Mouse (Mus musculus): Measurements from ENCODE around the gene Vcl.

Vcl gene

DNA sequence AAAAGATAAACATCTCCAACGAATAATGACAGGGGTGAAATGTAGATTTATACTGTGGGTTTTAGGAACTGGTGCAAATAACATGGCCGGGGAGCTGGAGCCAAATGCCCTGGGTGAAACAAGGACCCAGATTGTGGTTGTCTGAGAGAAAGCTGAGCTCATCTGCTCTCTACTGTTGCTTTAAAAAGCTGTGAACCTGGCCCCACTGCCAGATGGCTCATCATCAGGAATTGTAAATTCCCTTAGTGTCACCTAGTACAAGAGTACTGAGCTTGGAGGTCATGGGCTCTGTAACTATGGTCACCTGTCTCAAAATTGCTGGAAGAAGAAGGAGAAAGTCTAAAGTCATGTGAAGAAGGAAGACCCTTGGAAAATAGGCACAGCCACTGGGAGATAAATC is 129.8 kb downstream of the Vcl start:
- in situ Hi-C loops (cut with MboI; ENCODE audit: low sequenced_read_pairs), result no loop called here

DNA sequence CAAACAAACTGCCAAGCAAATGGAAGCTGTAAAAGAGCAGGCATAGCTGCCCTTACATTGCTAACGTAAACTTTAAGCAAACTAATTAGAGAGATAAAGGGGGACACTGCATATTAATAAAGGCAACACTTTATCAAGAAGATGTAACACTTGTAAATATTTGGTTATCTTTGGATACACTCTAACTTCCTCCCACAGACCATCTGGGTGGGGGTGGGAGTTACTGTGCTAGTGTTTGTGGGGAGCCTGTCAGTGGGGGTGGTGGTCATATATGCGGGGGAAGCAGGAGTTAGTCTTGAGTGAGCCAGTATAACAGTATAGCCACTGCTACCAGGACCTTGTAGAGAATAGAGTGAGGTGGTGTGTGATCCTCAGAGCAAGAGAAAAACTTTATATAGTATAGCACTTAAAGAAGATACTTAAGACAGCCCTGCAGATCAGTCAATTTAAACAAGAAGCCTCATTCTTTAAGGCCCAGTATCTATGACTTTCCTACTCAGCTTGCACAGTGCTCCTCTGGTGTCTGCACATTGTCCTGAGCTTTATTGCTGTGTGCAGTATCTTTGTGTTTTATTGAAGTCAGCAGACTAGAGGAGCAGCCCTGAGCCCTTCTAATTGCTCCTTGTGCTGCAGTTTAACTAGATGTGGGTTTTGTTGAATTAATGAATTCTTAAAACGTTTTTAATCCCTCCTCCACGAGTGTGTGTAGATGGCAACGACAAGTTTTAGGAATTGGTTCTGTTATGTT is 133.7 kb downstream of the Vcl start:
- in situ Hi-C loops (cut with MboI; ENCODE audit: low sequenced_read_pairs), result no loop called here

DNA sequence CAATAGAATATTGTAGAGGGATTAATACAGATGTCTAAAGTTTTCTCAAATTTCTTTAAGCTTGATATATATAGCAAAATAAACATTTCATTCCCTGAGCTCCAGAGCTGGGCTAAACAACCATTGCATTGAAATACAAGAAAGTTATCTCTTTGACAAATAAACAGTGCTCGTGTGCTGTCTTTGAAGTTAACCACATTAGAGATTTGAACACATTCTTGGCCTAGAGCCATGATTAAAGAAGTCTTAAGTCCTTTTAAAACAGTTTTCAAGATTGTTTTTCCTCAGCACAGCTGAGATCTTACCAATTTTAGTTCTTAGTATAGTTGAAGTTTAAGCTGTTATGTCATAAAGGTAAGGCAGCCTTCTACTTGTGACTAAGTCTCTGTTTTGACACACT is 135.1 kb downstream of the Vcl start:
- in situ Hi-C loops (cut with MboI; ENCODE audit: low sequenced_read_pairs), result no loop called here

DNA sequence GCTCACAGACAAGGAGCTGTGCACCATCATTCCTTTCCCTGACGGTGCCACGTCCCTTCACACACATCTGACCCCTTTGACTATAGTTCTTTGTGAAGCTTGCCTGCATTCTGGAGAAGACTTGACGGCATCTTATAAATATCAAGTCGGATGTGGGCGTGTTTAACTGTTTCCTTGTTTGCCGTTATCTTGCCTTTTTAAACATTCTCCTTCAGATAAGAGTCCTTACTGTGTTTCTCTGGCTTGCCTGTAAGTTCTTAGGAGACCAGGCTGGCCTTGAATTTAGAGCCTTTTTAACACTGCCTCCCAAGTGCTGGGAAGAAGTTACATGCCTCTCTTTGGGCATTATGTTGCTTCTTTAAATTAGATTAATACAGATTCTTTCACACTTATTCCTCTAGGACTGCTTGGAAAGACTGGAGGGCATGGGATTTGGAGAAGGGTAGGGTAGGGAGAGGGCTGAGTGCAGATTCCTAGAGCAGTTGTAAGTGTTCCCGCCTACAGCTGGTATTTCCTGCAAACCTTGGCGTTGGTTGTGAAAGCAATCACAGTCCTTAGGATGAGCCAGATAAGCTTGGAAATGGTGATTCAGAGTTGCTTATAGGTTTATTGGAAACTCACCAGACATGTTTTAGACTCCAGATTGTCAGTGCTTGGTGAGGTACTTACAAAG is 136.4 kb downstream of the Vcl start:
- in situ Hi-C loops (cut with MboI; ENCODE audit: low sequenced_read_pairs), result no loop called here

DNA sequence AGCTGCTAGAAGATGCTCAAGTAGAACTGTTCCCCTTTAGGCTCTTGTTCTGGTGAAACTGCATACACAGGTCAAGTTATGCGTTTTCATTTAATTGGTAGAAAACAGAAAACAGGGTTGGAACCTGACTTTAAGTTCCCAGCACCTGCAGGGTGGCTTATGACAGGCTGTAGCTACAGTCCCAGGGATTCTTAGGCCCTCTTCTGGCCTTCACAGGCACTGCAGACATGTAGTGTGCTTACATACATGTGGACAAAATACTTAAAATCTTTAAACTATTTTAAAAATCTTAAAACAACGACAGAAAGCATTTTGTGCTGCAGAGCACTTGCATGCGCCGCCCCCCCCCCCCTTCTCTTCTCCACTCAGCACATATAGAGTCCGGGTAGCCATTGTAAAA is 140.4 kb downstream of the Vcl start:
- in situ Hi-C loops (cut with MboI; ENCODE audit: low sequenced_read_pairs), result no loop called here

DNA sequence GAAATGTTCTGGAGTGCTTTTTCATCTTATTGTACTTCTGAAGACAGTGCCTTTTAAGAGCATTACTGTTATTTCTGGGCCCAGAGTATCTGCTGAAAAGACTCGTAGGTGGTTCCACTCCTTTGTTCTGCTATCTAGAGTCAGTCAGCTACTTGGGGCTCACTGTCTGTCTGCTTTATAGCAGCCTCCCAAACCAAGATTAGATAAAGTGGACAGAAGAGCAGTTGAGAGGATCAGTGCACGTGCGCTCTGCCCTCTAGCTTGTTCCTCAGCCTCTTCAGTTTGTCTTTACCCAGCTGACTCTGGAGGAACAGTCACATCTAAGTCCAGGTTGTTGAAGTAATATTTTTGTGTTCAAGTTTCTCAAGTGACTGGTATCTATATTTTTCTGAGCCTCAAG is 144.8 kb downstream of the Vcl start:
- in situ Hi-C loops (cut with MboI; ENCODE audit: low sequenced_read_pairs), result no loop called here

DNA sequence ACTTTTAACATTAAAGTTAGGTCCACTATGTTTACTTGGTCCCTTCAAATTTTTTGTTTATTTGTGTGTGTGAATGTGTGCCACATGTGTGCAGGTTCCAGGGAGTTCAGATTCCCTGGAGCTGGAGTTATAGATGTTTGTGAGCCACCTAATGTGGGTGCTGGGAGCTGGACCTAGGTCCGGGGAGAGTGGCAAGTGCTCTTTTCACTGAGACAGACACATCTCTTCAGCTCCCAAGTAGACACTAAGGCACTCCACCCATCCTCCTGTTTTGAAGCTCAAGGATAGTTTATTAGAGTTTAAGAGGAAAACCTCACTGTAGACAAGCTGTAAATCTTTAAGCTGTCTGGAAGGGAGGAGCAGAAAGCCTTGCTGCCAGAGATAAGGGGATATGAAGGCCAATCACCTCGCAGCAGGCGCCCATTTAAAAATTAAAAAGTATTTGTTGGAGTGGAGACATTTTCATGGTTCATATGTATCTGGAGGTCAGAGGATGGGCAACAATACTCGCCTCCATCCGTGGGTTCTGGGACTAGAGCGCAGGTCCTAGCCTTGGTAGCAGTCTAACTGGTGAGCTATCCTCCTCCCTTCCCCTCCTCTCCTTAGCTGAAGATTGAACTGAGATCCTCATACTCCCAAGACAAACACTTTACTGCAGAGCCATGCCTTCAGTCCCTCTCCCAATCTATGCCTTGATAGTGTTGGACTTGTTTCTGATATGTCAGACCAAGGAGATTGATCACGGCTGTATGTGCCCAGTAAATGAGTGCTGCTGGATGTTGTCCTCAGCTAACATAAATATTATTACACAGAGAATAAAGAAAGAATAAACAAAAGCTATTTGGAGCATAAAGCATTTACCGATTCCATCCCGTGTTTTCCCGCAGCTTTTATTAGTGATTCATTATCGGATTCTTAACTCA is 145.5 kb downstream of the Vcl start:
- in situ Hi-C loops (cut with MboI; ENCODE audit: low sequenced_read_pairs), result no loop called here

DNA sequence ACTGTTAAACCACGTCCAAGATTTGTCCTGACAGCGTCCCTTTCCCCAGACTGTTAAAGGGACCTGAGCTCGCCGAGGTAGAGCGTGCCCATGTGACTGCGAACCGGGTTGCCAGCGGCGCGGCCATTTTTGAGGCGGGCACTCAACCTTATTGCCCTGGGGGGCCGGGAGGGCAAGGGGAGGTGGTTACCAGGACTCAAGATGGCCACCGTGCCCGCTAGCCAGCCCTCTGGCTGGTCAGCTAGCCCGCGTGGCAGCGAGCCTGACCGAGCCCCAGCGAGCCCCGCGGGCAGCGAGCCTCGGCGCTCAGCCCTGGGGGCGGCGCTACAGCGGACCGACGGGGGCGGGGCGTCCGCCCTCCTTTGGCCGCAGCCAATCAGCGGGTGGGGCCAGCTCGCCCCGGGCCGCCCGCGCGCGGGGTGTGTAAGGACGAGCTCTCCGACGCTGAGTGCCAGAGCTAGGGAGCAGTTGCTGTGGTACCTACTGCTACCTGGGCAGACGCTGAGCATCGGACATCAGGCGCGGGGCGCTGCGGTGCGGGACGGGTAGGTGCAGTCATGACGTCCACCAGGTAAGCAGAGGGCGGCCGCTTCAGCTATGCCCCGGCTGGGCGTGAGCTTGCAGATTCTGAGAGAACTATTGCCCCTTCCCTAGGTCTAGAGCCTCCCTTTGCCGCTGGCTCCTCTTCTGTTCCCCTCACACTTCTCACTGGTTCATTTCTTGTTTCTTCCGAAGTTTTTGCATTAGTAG is 146.7 kb downstream of the Vcl start:
- in situ Hi-C loops (cut with MboI; ENCODE audit: low sequenced_read_pairs), result no loop called here

DNA sequence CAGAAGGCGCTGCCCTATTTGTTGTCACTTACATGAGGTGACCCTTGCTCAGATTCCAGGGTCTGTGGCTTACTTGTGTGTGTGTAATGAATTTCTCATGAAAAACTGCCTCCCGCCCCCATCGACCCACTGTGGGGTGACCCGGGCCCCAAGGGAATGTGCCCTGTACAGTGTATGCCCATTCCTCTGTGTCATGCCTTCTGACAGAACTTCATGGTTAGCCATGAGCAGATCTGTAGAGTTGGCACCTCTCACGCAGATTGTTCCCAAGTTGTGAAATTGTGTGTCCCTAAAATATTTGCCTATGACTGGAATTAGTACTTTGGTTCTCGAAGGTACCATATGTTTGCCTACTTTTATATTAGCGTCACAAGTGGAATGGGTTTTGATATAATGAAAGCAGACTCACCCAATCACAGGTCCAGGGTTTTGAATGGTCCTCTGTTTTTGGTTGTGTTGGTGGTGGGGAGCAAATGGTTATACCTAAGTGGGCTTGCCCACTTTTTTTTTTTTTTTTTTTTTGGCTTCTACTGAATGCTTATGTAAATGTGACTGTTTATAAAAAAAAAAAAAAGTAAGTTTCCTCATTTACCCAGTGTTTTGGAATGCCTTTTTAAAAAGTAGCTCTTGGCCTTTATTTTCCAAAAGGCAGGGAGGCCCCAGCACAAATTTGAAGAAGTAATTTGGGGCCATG is 147.4 kb downstream of the Vcl start:
- in situ Hi-C loops (cut with MboI; ENCODE audit: low sequenced_read_pairs), result no loop called here

DNA sequence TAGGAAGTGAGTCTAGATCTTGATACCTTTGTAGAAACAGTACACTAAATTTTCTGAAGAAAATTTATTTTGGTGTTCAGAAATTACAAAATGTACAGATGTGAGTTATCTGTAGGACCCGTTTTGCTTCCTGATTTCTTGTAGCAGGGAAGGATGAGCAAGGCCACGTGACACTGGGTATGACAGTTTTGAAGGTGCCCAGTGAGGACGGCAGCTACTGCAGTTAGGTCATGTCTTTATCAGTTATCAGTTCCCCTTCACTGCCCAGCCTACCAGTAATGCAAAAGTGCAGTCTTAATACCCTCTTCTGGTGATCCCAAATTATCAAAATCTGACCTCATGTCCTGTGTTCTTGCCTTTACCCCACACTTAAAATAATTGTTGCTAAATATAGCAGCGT is 148.7 kb downstream of the Vcl start:
- in situ Hi-C loops (cut with MboI; ENCODE audit: low sequenced_read_pairs), result no loop called here

DNA sequence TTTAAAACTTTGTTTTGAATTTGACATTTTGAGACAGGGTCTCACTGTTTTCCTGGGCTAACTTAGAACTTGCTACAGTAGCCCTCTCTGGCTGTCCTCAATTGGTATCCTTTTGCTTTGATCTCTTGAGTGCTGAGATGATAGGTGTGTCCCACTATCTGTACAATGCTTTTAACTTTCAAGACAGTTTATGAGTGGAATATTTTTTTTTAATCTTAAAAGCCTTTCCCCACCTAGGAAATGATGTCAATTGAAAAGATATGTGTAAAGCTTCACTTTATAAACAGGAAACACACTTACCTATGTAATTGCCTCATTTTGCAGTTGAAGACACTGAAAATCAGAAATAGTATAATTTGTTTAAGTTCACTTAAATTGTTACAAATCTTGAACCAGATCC is 149.3 kb downstream of the Vcl start:
- in situ Hi-C loops (cut with MboI; ENCODE audit: low sequenced_read_pairs), result no loop called here

DNA sequence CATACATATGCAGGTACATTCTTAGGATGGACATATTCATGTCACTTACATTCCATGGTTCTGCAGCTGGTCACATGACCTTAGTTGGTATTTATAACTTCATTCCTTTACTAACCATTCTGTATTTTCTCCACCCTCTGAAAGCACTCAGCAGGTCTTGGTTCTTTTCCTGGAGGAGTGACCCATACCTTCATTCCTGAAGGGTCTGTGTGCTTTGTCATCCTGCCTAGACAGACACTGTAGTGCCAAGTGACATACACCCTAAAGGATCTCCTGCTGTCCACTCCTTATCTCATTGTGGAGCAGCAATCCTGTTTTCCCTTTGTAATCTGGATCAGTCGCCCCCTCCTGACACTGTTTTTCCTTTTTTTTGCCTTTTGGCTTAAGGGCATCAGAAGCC is 153.6 kb downstream of the Vcl start:
- in situ Hi-C loops (cut with MboI; ENCODE audit: low sequenced_read_pairs), result no loop called here
